In the genomic region with DNA sequence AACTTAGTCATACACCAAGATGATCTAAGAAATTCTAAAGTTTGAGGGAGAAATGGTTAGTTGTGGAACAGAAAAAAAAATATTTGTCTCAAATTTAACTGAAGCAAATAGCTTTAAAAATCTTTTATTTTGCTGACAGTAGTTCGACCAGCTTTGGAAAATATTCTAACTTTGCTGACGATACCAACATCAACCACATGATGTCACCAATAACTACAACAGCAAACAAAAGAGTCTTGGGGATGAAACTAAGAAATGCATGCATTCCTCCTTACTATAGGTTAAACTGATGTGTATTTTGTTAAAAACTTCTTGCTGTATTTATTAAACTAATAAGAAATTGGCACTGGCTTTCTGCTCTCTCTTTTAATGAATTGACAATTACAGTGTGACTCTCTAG, we compare ENCODE assay signal across 16 mouse cellular contexts.
DNase-seq lines count a peak whose midpoint lies in the region; ATAC-seq and TF ChIP-seq lines count a peak whose summit lies in the region.
"Had no signal": no experiment of that assay in that cellular context is flagged by ENCODE, and none has a peak within 500 bp of the region (broad histone marks: within the 10 kb centered on the region; RNA-seq: fewer than 3 reads in every experiment).

No protein-coding gene starts in this region.

- no peaks in the 10 kb centered on the region for H3K9me3 ChIP-seq in heart, postnatal 0 days (replicated peaks; ENCODE audit: control insufficient read depth, low read length)
- H3K9me3 ChIP-seq in lung, embryonic 14.5 days (ENCODE audit: low read depth, low read length) = no peaks in the 10 kb centered on the region
- H3K9me3 ChIP-seq: limb, embryonic 12.5 days had no signal

- H3K27me3 ChIP-seq in heart, postnatal 0 days (ENCODE audit: control insufficient read depth, insufficient read depth, low read length) = no peaks in the 10 kb centered on the region
- H3K27me3 ChIP-seq in lung, embryonic 14.5 days (ENCODE audit: insufficient read depth, low read length) = no peaks in the 10 kb centered on the region
- H3K27me3 ChIP-seq: limb, embryonic 12.5 days had no signal

- H3K4me2 ChIP-seq in heart, postnatal 0 days (ENCODE audit: low read depth, low read length) = no peak overlapping the region
- no peak overlapping the region for H3K4me2 ChIP-seq in lung, embryonic 14.5 days
- H3K4me2 ChIP-seq: limb, embryonic 12.5 days had no signal

- no peak overlapping the region for H3K9ac ChIP-seq in heart, postnatal 0 days (replicated peaks; ENCODE audit: low read depth, low read length)
- no peak overlapping the region for H3K9ac ChIP-seq in lung, embryonic 14.5 days
- H3K9ac ChIP-seq: limb, embryonic 12.5 days had no signal

- ATAC-seq in heart, postnatal 0 days (ENCODE audit: insufficient read depth, low read depth) = no peak
- ATAC-seq in lung, embryonic 14.5 days (ENCODE audit: insufficient read depth) = no peak

- no peak for DNase-seq in heart, postnatal 0 days (ENCODE audit: low spot score)
- no peak for DNase-seq in heart, postnatal 4 days
- peak; percentile 65 for DNase-seq in lung, embryonic 14.5 days
- DNase-seq in lung, postnatal 25 days (ENCODE audit: low spot score) = no peak
- peak; percentile 38 for DNase-seq in Muller cell, postnatal 12 days (ENCODE audit: inconsistent ontology term)
- DNase-seq in fibroblast of lung, adult 2 months (ENCODE audit: low read depth) = peak; percentile 4
- DNase-seq in adrenal gland, adult (ENCODE audit: inconsistent age in 2 of 2, low spot score in 1 of 2) = no peak
- no peak for DNase-seq in kidney, adult 11 months
- DNase-seq: adrenal gland, postnatal 10 days; heart, postnatal 10 days; kidney, postnatal 25 days; layer of hippocampus, postnatal 36 days; lung, adult 2 months; right cerebral cortex, postnatal 4 days; thymus, postnatal 14 days had no signal

- no peaks in the 10 kb centered on the region for H3K4me1 ChIP-seq in heart, postnatal 0 days (ENCODE audit: control insufficient read depth, insufficient read depth)
- H3K4me1 ChIP-seq in lung, embryonic 14.5 days (ENCODE audit: insufficient read depth) = no peaks in the 10 kb centered on the region

- H3K36me3 ChIP-seq in heart, postnatal 0 days (replicated peaks; ENCODE audit: control insufficient read depth, insufficient read depth, low read length) = no peaks in the 10 kb centered on the region
- H3K36me3 ChIP-seq in lung, embryonic 14.5 days (ENCODE audit: insufficient read depth) = no peaks in the 10 kb centered on the region
- H3K36me3 ChIP-seq: limb, embryonic 12.5 days had no signal

- peak; percentile 38 for TF ChIP-seq CTCF in heart, postnatal 0 days (IDR thresholded peaks at IDR 0.05; ENCODE audit: low read depth)
- peak; percentile 61 for TF ChIP-seq CTCF in lung, embryonic 14.5 days (IDR thresholded peaks at IDR 0.05; ENCODE audit: low read depth)

- WGBS in heart, postnatal 0 days = 48% methylated on average over 2 of the region's 2 CpGs
- WGBS in lung, embryonic 14.5 days = 41% methylated on average over 2 of the region's 2 CpGs

- H3K4me3 ChIP-seq in heart, postnatal 0 days (ENCODE audit: low read depth, low read length) = no peak overlapping the region
- H3K4me3 ChIP-seq in lung, embryonic 14.5 days (ENCODE audit: low read depth, low read length) = no peak overlapping the region
- H3K4me3 ChIP-seq: limb, embryonic 12.5 days had no signal

- H3K27ac ChIP-seq in heart, postnatal 0 days (ENCODE audit: low read depth) = no peak overlapping the region
- H3K27ac ChIP-seq in lung, embryonic 14.5 days (ENCODE audit: low read depth) = no peak overlapping the region
- H3K27ac ChIP-seq: limb, embryonic 12.5 days had no signal

- TF ChIP-seq EP300 in heart, postnatal 0 days (IDR thresholded peaks at IDR 0.05; ENCODE audit: low read depth) = no peak

Comparison
In these comparisons a context has a peak if more than half of its experiments do, and no peak if none do; other contexts are left out.
1. DNase-seq: peak in lung, embryonic 14.5 days (single experiment), Muller cell, postnatal 12 days (single experiment) and fibroblast of lung, adult 2 months (single experiment); none in heart, postnatal 0 days (single experiment), heart, postnatal 4 days (single experiment), lung, postnatal 25 days (single experiment), adrenal gland, adult (0 of 2) and kidney, adult 11 months (single experiment).